Mouse (Mus musculus): Measurements from ENCODE around the gene Gm17067. TPM values are rescaled to one million over a fixed set of nuclear protein-coding genes. Genes with fewer than 3 reads are reported as not detected.

Gene Gm17067
- polyA plus RNA-seq (2014; fragmentation: Illumina TruSeq; extraction: RNeasy Lipid Tissue Mini Kit (QIAGEN cat#74804); ENCODE audit: low read depth, low replicate concordance) = not detected

GRCm38 (mm10) chr7:42726917-42727316 lies at the start of gene Gm17067:
TSS of gene Gm17067 (minus strand) at chr7:42727017.

GRCm38 (mm10) chr7:42692362-42693158 lies 34.3 kb downstream of the Gm17067 start, which contains the start of gene Zfp975:
TSS of gene Zfp975 (minus strand) at chr7:42692742.

Other genes with a start within 250 kb of the Gm17067 start
- 3.1 TPM for gene Zfp141, start 221.3 kb downstream of the Gm17067 start, polyA plus RNA-seq (2014; fragmentation: Illumina TruSeq; extraction: RNeasy Lipid Tissue Mini Kit (QIAGEN cat#74804); ENCODE audit: low read depth, low replicate concordance)
- not detected for gene Gm21028, start 148.4 kb downstream of the Gm17067 start, polyA plus RNA-seq (2014; fragmentation: Illumina TruSeq; extraction: RNeasy Lipid Tissue Mini Kit (QIAGEN cat#74804); ENCODE audit: low read depth, low replicate concordance)
- gene Zfp977, start 134.5 kb downstream of the Gm17067 start, polyA plus RNA-seq (2014; fragmentation: Illumina TruSeq; extraction: RNeasy Lipid Tissue Mini Kit (QIAGEN cat#74804); ENCODE audit: low read depth, low replicate concordance) = 1.4 TPM
- gene Zfp976, start 84.4 kb downstream of the Gm17067 start, polyA plus RNA-seq (2014; fragmentation: Illumina TruSeq; extraction: RNeasy Lipid Tissue Mini Kit (QIAGEN cat#74804); ENCODE audit: low read depth, low replicate concordance) = 1.8 TPM
- gene Zfp975, start 34.3 kb downstream of the Gm17067 start, polyA plus RNA-seq (2014; fragmentation: Illumina TruSeq; extraction: RNeasy Lipid Tissue Mini Kit (QIAGEN cat#74804); ENCODE audit: low read depth, low replicate concordance) = 3.8 TPM
- not detected for gene Vmn2r62, start 66.5 kb upstream of the Gm17067 start, polyA plus RNA-seq (2014; fragmentation: Illumina TruSeq; extraction: RNeasy Lipid Tissue Mini Kit (QIAGEN cat#74804); ENCODE audit: low read depth, low replicate concordance)
- not detected for gene Gm2381, start 140.2 kb upstream of the Gm17067 start, polyA plus RNA-seq (2014; fragmentation: Illumina TruSeq; extraction: RNeasy Lipid Tissue Mini Kit (QIAGEN cat#74804); ENCODE audit: low read depth, low replicate concordance)
- not detected for gene Vmn2r63, start 206.8 kb upstream of the Gm17067 start, polyA plus RNA-seq (2014; fragmentation: Illumina TruSeq; extraction: RNeasy Lipid Tissue Mini Kit (QIAGEN cat#74804); ENCODE audit: low read depth, low replicate concordance)